Mouse (Mus musculus) embryo, embryonic 10 days (tissue): Measurements from ENCODE around the gene Gstp2.

Experiments
- DNase-seq: peaks from one replicate; pipeline ENCODE4 v3.0.0-alpha.2; 2015; ENCODE audit warnings: low spot score

The Gstp2 gene

GRCm38 (mm10) chr19:4045966-4046865 is at the start of gene Gstp2:
Gene Gstp2 (minus strand): TSS chr19:4046023.
- DNase-seq, result peak; percentile 60

DNA sequence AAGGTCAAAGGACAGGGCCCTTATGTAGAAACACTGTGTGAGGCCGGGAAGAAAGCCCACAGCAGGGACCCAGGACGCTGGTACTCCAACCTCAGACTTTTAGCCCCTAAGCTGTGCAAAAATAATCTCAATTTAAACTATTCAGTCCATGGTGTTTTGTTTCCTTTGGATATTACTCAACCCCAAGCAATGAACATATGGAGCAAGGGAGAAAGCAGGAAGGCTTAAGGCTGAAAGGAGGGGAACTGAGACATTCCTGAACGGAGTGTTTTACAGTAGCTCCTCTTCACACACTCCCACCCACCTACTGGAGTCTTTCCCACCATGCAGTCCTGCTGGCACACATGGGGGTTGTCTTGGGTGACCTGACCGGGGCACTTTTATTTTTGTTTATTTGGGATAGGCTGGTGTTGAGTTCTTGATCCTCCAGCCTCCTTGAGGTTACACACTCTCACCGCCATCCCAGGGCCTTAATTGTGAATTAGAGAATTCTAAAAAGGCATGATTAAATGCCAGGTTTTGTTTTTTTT is 49.0 kb upstream of the Gstp2 start:
- DNase-seq, result no peak

- DNase-seq, result no peak
Observed at GRCm38 (mm10) chr19:4094348-4094747, 48.5 kb upstream of the Gstp2 start.

DNA sequence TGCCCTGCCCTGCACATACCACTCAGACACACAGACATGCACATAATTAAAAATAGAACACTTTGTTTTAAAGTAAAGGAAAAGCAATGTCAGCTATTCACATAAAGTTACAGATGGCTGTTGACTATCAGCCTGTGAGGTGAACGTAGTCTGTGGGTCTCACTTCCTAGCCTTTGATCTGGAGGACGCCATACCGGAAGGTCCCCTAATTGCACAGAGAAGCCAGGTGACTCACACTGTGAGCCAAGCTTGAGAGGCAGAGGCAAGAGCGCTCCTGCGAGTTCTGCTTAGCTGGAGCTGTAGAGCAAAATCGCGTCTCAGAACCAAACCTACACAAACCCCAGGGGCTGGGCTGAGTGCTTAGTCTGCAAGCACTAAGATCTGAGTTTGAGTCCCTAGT is 47.9 kb upstream of the Gstp2 start:
- DNase-seq, result no peak

DNA sequence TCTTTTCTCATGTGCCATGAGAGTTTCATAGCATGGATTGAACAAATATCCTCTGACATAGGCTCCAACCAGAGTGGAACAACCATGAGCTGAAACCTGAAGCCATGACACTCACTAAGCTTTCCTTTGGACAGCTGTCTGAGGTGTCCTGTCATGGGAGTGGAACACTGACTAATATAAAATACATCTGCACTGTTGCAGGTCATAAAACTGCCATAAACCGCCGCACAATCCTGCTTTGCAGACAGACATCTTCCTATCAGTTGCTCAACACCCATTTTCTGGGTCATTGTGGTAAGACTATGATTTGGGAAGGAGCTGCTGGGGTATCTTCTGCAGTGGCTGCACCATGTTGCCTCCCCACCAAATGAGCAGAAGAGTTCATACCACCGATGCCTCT is 46.9 kb upstream of the Gstp2 start:
- DNase-seq, result no peak

DNA sequence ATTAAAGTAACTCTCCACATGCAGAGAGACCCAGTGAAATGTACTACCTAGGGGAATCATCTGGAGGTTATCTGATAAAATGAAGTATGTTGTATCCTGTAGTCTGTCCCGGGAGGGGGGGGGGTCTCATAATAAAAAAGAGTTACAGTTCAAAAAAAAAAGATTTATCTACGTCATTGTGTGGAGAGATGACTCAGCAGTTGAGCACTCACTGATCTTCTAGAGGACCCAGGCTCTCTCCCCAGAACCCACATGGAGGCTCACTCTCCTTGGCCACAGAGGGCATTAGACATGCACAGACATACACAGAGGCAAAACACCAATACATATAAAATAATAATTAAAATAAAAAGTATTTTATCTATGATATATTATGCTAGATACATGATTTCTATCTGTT is 45.6 kb upstream of the Gstp2 start:
- no peak for DNase-seq

- DNase-seq, result no peak
Observed at GRCm38 (mm10) chr19:4090446-4090845, 44.6 kb upstream of the Gstp2 start.

- DNase-seq, result no peak
Observed at GRCm38 (mm10) chr19:4089128-4089527, 43.3 kb upstream of the Gstp2 start.

GRCm38 (mm10) chr19:4088146-4088545 is 42.3 kb upstream of the Gstp2 start:
- no peak for DNase-seq

DNA sequence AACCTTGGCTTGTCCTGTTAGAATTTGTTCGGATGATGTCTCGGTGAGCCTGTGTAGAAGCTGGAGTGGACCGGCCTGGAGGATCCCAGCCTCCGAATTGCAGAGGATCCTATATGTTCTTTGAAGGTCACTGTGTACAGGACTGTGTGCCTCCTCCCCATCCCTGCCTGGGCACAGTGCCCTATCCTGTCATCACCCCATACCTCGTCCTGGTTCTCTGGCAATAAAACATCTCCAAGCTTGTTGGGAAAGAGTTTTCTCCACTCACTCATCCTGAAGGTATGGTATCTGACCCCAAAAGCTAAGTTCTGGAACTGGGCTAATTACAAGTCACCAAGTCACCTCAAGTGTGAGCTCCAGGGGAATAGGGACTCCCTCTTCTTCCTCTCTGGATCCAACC is 41.3 kb upstream of the Gstp2 start:
- DNase-seq, result no peak

- DNase-seq, result no peak
Observed at GRCm38 (mm10) chr19:4086156-4086555, 40.3 kb upstream of the Gstp2 start.

DNA sequence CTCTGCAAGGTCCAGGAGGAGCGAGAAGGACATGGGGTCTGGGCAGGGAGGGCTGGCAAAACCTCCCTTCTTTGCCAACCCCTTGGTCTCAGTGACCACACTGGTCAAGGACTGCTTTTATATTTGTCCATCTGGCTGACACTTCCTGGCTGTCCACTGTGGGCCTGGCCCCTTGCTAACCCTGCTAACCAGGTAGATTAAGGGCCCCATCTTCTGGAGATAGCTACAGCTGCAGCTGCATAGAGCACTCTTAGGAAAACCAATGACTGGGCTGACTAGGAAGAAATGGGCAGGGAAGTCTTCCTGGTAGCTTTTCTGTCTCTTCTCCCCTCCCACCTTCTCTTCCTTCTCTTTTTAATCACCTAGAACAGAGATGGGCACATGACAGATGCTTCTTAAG is 39.2 kb upstream of the Gstp2 start:
- DNase-seq, result no peak

DNA sequence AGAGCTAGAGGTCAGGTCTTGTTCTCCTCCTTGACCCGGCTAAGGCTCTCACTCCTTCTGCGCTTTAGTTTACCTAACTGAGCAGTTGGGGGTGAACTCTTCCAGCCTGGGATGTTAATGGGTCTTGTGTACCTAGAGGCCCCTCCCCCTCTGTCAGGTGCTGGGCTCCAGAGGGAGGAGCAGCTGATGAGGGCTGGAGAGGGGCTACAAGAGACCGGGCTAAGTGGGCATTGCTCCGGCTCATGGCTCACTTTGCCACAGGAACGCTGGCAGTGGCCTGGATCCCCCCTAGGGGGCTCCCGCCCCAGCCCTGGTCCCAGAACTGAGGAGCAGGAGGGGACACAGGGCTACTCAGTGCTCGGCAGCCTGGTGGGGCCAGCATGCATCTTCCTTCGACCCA is 38.0 kb upstream of the Gstp2 start:
- DNase-seq, result no peak

- DNase-seq, result no peak
Observed at GRCm38 (mm10) chr19:4083316-4083715, 37.5 kb upstream of the Gstp2 start.

GRCm38 (mm10) chr19:4082219-4082965 is 36.6 kb upstream of the Gstp2 start:
- DNase-seq, result no peak

- no peak for DNase-seq
Observed at GRCm38 (mm10) chr19:4081394-4081793, 35.6 kb upstream of the Gstp2 start, which contains the start of gene Cabp2. Gene Cabp2 (plus strand): TSS chr19:4081578.

DNA sequence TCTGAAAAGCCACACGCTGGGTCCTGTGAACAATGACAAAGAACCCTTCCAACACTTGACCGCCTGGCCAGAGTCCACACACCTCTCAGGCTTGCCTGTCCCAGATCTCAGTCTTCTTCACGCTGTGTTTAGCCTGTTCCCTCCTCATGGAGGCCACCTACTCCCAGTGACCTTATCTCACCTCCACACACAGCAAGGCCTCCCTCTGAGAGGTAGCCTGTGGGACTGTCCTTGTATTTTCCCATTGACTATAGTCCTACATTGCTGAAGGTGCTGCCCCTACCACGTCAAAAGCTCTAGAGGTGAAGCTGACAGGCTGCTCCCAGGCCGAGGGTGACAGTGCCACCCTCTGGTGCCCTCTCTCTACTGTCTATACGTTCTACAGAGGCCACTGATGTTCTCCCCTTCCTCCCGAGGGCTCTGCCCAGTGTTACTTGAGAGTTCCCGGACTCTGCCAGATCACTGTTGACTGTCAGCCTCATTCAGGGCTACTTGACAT is 34.7 kb upstream of the Gstp2 start:
- DNase-seq, result no peak

DNA sequence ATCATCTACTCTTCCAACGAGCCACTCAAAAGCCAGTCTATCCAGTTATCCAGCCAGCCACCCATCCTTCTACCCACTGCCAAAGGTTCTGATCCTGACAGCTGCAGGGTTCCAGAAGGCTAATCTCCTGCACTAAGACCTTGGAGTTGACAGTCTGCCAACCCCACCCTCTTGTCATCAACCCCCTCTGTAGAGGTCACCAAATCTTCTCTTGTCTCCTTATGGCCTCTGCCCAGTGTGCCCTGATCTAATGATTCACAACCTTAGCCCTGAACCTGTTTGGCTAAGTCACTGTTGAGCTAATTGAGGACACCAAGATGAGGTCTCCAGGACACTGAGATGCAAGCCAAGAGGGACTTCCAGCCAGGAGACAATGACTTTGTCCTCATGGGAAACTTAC is 33.8 kb upstream of the Gstp2 start:
- no peak for DNase-seq

GRCm38 (mm10) chr19:4075531-4075930 is 29.7 kb upstream of the Gstp2 start:
- no peak for DNase-seq

GRCm38 (mm10) chr19:4072706-4073424 is 27.0 kb upstream of the Gstp2 start:
- DNase-seq, result no peak

GRCm38 (mm10) chr19:4071406-4071805 is 25.6 kb upstream of the Gstp2 start:
- DNase-seq, result no peak

GRCm38 (mm10) chr19:4070756-4071155 is 24.9 kb upstream of the Gstp2 start:
- no peak for DNase-seq
